Mouse (Mus musculus) kidney, adult 18-20 months (tissue): ENCODE data around the gene Kcnd1.
"Not testable (repeated sequence)": the region's sequence is repeated elsewhere in the genome, so short reads cannot be mapped to it uniquely, and the experiment has no call there.

Source experiments
- DNase-seq: peaks from one replicate; pipeline ENCODE4 v3.0.0; 2021

Kcnd1 gene

GRCm38 (mm10) chrX:7821865-7822779, at the start of gene Kcnd1:
Gene Kcnd1, plus strand, starts transcription at chrX:7822289.
- DNase-seq: no peak

DNA sequence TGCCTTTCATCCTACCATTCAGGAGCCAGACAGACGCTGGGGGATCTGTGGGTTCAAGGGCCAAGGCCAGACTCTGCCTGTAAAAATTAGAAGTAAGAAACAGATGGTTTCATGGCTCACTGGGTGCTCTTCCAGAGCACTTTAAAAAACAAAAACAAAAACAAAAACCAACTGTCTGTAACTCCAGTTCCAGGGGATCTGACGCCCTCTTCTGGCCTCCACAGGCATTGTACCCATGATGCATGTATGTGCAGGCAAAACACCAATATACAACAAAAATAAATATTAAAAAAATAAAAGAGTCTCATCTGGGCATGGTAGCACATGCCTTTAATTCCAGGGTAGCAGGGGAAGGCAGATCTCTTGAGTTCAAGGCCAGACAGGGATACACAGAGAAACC, 49.3 kb upstream of the Kcnd1 start:
- DNase-seq: no peak

GRCm38 (mm10) chrX:7775501-7776205, 46.4 kb upstream of the Kcnd1 start:
- no peak for DNase-seq

- peak; percentile 58 for DNase-seq
These were observed 45.6 kb upstream of the Kcnd1 start for GRCm38 (mm10) chrX:7776329-7777082.

- DNase-seq: no peak
These were observed 43.4 kb upstream of the Kcnd1 start for GRCm38 (mm10) chrX:7778450-7779244.

GRCm38 (mm10) chrX:7779294-7779693, 42.8 kb upstream of the Kcnd1 start:
- no peak for DNase-seq

GRCm38 (mm10) chrX:7782603-7783092, 39.4 kb upstream of the Kcnd1 start:
- DNase-seq: no peak

GRCm38 (mm10) chrX:7789542-7790136, 32.5 kb upstream of the Kcnd1 start, which contains the start of gene Gripap1:
Gene Gripap1, plus strand, starts transcription at chrX:7789765.
- DNase-seq: peak; percentile 71

GRCm38 (mm10) chrX:7790309-7790708, 31.8 kb upstream of the Kcnd1 start:
- no peak for DNase-seq

DNA sequence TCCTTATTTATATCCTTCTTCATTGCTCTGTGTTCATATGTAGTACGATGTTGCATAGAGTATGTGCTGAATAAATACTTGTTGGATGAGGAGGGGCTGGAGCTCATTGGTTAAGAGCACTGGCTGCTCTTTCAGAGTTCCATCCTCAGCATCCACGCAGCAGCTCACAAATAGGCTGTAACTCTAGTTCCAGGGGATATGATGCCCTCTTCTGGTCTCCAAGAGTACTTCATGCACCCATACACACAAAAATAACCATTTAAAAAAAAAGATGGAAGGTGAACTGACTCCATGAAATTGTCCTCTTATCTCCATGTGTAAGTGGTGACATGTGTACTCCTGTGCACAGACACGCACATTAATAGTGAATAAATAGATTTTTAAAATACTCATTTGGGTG, 28.7 kb upstream of the Kcnd1 start:
- no peak for DNase-seq

DNA sequence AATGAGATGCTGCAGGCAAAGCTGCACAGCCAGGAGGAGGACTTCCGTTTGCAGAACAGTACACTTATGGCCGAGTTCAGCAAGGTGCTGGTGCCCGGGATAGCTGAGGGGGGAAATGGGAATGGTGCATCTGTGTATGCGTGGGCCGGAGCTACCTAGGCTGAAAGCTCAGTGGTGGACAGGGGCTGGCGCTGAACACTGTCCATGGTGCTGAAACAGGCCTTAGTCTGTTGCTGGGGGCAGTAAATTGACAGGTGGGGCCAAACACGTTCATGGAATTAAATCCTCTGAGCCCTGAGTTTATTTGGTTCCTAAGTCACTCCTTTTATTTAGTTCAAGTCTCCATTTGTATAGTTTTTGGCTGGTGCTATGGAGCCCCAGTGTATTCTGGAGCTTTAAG, 27.1 kb upstream of the Kcnd1 start:
- DNase-seq: peak; percentile 27

GRCm38 (mm10) chrX:7797327-7797726, 24.8 kb upstream of the Kcnd1 start:
- DNase-seq: peak; percentile 16

DNA sequence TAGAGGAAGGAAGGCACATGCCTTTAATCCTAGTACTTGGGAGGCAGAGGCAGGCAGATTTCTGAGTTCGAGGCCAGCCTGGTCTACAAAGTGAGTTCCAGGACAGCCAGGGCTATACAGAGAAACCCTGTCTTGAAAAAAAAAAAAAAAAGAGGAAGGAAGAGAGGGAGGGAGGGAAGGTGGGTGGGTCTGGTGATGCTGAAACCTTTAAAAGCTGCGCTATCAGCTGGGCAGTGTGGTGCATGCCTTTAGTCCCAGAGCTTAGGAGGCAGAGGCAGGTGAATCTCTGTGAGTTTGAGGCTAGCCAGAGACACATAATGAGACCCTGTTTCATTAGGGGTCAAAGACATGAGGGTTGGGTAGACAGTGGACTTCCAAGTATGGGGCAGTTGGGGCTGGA, 19.9 kb upstream of the Kcnd1 start:
- DNase-seq: not testable (repeated sequence)

DNA sequence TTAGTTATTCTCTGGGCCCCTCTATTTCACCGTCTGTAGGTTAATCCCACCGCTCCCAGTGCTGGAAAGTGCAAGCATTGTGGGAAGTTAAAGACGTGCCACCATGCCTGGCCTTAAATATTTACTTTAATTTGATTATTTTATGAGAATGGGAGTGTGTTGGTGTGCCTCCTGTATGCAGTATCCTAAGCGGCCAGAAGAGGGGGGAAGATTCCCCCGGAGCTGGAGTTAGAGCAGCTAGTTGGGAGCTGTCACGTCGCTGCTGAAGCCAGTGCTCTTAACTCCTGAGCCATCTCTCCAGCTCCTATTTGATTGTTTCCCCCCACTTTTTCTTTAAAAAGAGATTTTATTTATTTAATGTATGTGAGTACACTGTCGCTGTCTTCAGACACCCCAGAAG, 7.1 kb upstream of the Kcnd1 start:
- peak; percentile 20 for DNase-seq

- DNase-seq: no peak
These were observed 15.1 kb downstream of the Kcnd1 start for GRCm38 (mm10) chrX:7837146-7837545.

DNA sequence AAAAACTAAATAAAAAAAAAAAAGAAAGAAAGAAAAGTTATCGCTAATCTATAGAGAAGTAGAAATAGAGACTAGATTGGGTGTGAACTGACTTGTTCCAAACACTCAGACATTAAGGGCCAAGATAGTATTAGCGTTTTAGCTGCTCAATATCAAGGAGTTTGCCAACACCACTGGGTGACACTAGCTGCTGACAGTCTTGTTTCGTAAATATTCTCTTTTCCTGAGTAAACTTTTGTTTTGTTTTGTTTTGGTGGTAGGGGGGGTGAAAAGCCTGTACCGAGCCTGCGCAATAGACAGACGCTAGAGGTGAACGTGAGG, 18.7 kb downstream of the Kcnd1 start:
- no peak for DNase-seq

GRCm38 (mm10) chrX:7841163-7842162, 19.4 kb downstream of the Kcnd1 start, which contains the start of gene Otud5:
Gene Otud5, plus strand, starts transcription at chrX:7841364.
- DNase-seq: peak; percentile 89

DNA sequence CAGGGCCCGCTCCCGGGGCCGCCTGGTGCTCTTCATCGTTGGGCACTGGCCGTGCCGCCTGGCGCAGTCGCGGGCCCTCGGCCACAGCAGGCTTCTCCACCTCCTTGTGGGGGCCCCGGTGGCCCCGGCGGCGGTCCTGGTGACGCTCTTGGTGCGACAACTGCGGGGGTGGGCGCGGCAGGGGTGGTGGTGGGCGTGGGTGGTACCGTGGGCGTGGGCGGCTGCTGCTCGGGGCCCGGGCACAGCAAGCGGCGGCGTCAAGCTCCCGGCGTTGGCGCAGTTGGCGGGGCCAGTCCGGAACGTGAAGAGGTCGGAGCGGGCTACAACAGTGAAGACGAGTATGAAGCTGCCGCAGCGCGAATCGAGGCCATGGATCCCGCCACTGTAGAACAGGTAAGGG, 20.2 kb downstream of the Kcnd1 start:
- peak; percentile 5 for DNase-seq

DNA sequence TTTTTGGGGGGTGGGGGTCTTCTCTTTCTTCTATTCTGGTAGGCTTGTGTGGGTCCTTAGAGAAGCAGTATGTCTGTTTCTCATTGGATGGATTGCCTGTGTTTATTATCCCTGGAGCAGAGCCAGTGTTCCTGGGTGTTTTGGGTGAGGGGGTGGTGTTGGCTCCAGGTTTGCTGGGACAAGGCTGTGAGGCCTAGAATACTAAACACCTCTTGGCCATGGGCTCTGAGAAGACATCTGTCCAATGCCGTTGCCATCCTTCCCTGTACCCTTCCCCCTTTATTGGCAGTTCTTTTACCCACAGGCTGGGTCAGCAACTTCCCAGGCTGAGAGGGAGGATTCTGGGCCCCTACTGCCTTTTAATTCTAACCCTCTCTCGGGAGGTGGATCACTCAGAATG, 25.8 kb downstream of the Kcnd1 start:
- DNase-seq: no peak

- peak; percentile 31 for DNase-seq
These were observed 32.5 kb downstream of the Kcnd1 start for GRCm38 (mm10) chrX:7854578-7854977.
